Mouse (Mus musculus): ENCODE results near the gene Dmrtc2. TPM values are rescaled to one million over a fixed set of nuclear protein-coding genes. Genes with fewer than 3 reads are reported as not detected.

Gene Dmrtc2
- polyA plus RNA-seq, 1 experiment from 2014 or later: not detected

DNA sequence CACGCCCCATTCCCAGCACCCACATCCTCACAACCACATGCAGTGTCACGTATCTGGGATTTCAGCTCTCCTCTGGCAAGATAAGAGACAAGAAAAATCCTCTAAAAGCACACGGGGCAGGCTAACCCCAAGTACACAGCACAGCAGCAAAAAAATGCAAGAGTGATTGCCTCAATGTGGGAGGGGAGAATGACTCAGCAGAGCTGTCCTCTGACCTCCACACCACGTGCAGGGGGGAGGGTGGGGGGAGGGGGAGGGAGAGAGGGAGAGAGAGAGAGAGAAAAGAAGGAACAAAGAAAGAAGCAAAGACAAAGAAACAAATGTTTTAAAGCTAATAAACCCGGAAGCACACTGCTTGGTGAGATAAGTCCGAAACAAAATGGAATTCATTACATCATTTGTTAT is 19.0 kb upstream of the Dmrtc2 start:
- Histone ChIP-seq H3K4me1 (replicated peaks) (0 out of 2 replicates have a peak, but pooled peaks cover 6% of the 10 kb centered on the region), H3K36me3 (no peaks in the 10 kb centered on the region), H3K9me3 (no peaks in the 10 kb centered on the region), H3K27ac (no peak overlapping the region), H3K4me2 (replicated peaks) (no peak overlapping the region), H3K9ac (replicated peaks) (no peak overlapping the region), H3K4me3 (replicated peaks) (no peak overlapping the region), H3K27me3 (no peaks in the 10 kb centered on the region)
- 43% methylated on average over 6 of the region's 6 CpGs for WGBS
- ATAC-seq: no peak

DNA sequence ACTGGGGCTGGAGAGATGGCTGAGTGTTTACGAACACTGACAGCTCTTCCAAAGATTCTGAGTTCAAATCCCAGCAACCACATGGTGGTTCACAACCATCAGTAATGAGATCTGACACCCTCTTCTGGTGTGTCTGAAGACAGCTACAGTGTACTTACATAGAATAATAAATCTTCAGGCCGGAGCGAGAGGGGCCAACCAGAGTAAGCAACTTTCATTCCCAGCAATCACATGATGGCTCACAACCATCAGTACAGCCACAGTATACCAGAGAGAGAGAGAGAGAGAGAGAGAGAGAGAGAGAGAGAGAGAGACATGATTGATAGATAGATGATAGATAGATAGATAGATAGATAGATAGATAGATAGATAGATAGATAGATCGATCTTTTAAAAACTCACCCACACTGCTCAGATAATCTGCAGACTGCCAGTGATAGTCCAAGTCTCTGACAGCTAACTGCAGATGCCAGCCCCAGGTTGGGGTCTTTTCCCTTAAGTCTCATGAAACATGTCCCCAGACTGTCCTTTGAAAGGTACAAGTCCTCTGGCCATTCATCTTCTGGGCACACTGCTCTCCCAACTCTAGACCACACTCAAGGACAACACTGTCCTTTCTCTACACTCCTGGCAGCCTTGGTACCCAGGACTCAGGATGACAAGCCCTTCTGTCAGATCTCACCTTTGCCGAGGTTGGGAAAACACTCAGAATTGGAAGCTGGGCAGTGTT is 18.1 kb upstream of the Dmrtc2 start:
- peaks cover 6% of the 10 kb centered on the region; the same call in 1 of the 2 replicates for H3K4me1 ChIP-seq (replicated peaks)
- 88% methylated on average over 5 of the region's 5 CpGs for WGBS
- H3K27ac ChIP-seq: no peak overlapping the region
- H3K4me2 ChIP-seq (replicated peaks): no peak overlapping the region
- no peak overlapping the region for H3K4me3 ChIP-seq (replicated peaks)
- no peaks in the 10 kb centered on the region for H3K9me3 ChIP-seq
- no peak for ATAC-seq
- H3K36me3 ChIP-seq: no peaks in the 10 kb centered on the region
- H3K27me3 ChIP-seq: no peaks in the 10 kb centered on the region
- no peak overlapping the region for H3K9ac ChIP-seq (replicated peaks)

DNA sequence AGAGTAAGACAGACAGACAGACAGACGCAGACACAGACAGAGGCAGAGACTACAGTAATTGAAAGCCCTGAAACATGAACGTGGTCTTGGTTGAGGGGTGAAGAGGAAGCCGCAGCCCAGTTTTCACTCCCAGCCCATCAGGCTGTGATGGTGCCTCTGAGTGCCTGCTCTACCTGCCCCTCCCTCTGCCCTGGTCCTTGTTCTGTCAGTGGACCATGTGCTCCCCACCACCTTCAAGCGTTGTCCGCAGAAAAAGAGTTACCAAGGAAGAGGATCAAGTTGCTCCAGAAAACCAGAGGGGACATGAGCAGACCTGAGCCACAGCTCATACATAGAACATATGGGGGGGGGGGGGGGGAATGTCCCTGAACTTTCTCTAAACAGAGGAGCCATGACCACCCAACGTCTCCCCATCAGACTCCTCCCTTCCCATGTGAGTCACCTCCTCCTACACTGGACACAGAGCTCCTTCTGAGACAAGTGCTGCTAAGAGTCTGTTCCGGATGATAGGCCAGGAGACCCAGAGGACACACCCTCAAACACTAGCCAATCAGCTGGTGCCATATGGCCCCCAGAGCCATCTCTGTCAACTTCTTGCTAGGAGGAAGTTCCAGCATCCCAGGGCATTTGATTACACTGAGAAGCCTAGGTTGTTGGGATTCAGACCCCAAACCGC is 17.2 kb upstream of the Dmrtc2 start:
- no peak overlapping the region for H3K4me2 ChIP-seq (replicated peaks)
- H3K9me3 ChIP-seq: no peaks in the 10 kb centered on the region
- H3K27me3 ChIP-seq: no peaks in the 10 kb centered on the region
- H3K4me3 ChIP-seq (replicated peaks): no peak overlapping the region
- H3K36me3 ChIP-seq: no peaks in the 10 kb centered on the region
- H3K27ac ChIP-seq: no peak overlapping the region
- 82% methylated on average over 8 of the region's 8 CpGs for WGBS
- ATAC-seq: no peak
- peaks cover 6% of the 10 kb centered on the region; the same call in 1 of the 2 replicates for H3K4me1 ChIP-seq (replicated peaks)
- H3K9ac ChIP-seq (replicated peaks): no peak overlapping the region

DNA sequence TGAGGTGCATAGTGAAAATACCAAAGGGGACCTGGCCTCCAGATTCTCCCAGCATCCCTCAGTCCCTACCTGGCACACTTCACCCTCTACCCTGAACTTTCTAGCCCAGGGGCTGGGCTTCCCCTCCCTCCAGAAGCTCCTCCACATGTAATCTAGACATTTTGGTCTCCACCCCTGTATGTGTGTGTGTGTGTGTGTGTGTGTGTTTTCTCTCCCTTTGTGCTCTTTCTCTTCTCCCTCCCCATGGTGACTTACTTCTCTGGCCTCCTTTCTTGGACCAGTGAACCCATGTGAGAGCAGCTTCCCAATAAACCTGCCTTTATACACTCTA is 16.7 kb upstream of the Dmrtc2 start:
- H3K4me1 ChIP-seq (replicated peaks): peaks cover 6% of the 10 kb centered on the region; the same call in 1 of the 2 replicates
- H3K9me3 ChIP-seq: no peaks in the 10 kb centered on the region
- H3K36me3 ChIP-seq: no peaks in the 10 kb centered on the region
- H3K4me2 ChIP-seq (replicated peaks): no peak overlapping the region
- H3K27ac ChIP-seq: no peak overlapping the region
- no peak for ATAC-seq
- no peaks in the 10 kb centered on the region for H3K27me3 ChIP-seq
- H3K9ac ChIP-seq (replicated peaks): no peak overlapping the region
- no peak overlapping the region for H3K4me3 ChIP-seq (replicated peaks)

DNA sequence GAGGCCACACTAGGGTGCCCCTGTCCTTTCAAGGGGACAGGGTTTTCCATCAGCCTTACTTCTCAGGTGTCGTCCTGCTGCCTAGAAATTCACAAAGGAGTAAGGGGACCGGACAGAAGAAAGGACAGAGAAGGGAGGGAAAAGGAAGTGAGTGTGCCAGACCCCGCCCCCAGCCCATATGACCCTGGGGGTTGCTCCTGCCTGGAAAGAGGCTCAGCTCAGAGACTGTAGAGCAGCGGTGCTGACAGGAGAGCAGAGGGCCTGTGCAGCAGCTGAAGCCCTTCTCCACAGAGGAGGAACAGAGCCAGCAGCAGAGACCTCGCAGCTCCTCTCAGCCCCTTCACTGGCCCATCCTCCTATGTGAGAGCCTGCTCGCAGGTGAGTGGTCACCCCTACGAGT is 16.2 kb upstream of the Dmrtc2 start:
- peaks cover 6% of the 10 kb centered on the region; the same call in 1 of the 2 replicates for H3K4me1 ChIP-seq (replicated peaks)
- no peaks in the 10 kb centered on the region for H3K9me3 ChIP-seq
- H3K9ac ChIP-seq (replicated peaks): no peak overlapping the region
- H3K27ac ChIP-seq: no peak overlapping the region
- WGBS: 53% methylated on average over 7 of the region's 7 CpGs
- ATAC-seq: no peak
- no peak overlapping the region for H3K4me2 ChIP-seq (replicated peaks)
- H3K4me3 ChIP-seq (replicated peaks): no peak overlapping the region
- H3K36me3 ChIP-seq: no peaks in the 10 kb centered on the region
- no peaks in the 10 kb centered on the region for H3K27me3 ChIP-seq

DNA sequence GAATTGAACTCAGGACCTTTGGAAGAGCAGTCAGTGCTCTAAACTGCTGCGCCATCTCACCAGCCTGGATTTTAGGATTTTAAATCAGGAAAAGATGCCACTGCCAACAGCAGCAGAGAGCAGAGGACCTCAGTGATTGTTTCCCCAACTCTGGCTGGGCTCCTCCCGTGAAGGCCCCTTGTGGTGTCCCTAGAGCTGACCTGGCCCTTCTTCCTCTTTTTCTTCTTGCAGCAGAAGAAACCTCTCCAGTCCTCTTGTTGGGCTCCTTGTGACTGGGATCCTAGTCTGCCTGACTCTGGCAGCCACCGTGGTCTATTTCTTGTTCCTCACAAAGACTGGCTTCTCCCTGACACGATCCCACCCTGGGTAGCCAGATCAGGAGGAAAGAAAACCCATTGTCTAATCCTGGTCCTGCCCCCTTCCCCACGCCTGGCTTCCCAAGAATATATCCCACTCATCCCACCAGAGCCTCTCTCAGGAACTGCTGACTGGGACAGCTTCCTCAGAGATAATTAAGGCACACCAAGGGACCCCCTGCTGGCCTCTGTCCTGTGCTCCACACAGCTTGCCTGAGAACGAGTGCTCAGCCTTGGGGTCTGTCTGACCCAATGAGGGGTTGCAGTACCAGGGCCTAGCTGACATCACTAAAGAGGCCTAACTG is 13.3 kb upstream of the Dmrtc2 start:
- 23% methylated on average over 6 of the region's 6 CpGs for WGBS
- H3K9me3 ChIP-seq: no peaks in the 10 kb centered on the region
- no peak for ATAC-seq
- no peaks in the 10 kb centered on the region for H3K36me3 ChIP-seq
- H3K4me2 ChIP-seq (replicated peaks): no peak overlapping the region
- no peak overlapping the region for H3K27ac ChIP-seq
- H3K27me3 ChIP-seq: no peaks in the 10 kb centered on the region
- no peak overlapping the region for H3K9ac ChIP-seq (replicated peaks)
- no peak overlapping the region for H3K4me3 ChIP-seq (replicated peaks)
- H3K4me1 ChIP-seq (replicated peaks): no peaks in the 10 kb centered on the region; the same call in 1 of the 2 replicates

DNA sequence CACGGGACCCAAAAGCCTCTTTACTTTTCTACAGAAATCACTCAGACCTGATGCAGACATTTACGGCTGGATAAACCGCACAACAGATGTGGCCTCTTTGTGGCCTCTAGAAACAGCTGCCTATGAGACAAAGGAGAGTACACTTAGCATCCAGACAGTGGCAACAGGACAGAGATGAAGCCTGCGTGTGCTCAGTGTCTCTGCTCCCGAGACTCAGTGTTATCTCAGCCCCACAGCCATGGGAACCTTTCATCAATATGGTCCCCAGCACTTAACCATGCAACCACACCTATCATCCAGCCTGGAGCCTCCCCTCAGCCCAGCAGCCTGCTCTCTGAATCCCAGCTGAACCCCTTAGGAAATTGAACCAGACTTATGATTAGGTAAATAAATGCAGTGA is 10.6 kb upstream of the Dmrtc2 start:
- H3K9ac ChIP-seq (replicated peaks): no peak overlapping the region
- no peak overlapping the region for H3K4me3 ChIP-seq (replicated peaks)
- no peak overlapping the region for H3K27ac ChIP-seq
- H3K9me3 ChIP-seq: no peaks in the 10 kb centered on the region
- no peak overlapping the region for H3K4me2 ChIP-seq (replicated peaks)
- no peaks in the 10 kb centered on the region for H3K36me3 ChIP-seq
- 78% methylated on average over 5 of the region's 5 CpGs for WGBS
- H3K27me3 ChIP-seq: no peaks in the 10 kb centered on the region
- H3K4me1 ChIP-seq (replicated peaks): no peaks in the 10 kb centered on the region; the same call in 1 of the 2 replicates
- no peak for ATAC-seq

DNA sequence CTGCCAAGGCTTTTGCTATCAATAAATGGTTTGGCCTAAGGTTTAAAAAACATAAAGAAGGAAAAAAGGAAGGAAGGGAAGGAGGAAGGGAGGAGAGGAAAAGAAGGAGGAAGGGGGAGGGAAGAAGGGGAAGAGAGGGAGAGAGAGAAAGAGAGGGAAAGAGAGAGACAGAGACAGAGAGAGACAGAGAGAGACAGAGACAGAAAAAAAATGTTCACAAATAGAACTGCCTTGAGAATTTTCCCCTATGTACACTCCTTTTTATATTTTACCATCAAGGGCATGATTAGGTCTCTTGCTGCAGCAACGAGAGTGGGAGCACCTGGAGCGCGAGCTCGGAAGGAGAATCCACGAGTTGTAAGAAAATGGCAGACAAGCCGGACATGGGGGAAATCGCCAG is 7.9 kb upstream of the Dmrtc2 start, which contains the start of gene Gm9844:
Gene Gm9844 (plus strand): TSS at position 301 of the 400 bp plus-strand sequence.
- 90% methylated on average over 7 of the region's 7 CpGs for WGBS
- H3K27me3 ChIP-seq: peaks cover 4% of the 10 kb centered on the region
- H3K9ac ChIP-seq (replicated peaks): no peak within 1 kb of the TSS

DNA sequence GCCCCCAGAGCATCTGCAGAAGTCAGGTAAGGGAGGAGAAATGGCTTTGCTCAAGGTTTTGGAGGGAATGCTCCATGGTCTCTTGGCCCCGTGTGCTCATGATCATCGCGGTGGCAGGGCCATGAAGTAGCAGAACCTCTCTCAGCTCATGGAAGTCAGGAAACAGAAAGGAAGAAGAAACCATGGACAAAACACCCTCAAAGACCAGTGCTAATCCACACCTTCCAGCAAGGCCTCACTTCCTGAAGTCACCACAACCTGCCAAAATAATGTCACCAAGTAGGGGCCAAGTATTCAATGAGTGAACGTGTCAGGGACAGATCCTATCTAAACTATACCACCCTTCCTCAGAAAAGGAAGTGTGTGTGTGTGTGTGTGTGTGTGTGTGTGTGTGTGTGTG is 7.0 kb upstream of the Dmrtc2 start:
- no peak overlapping the region for H3K27ac ChIP-seq
- WGBS: 92% methylated on average over 4 of the region's 4 CpGs
- H3K4me1 ChIP-seq (replicated peaks): no peaks in the 10 kb centered on the region
- no peak for ATAC-seq
- no peak overlapping the region for H3K4me2 ChIP-seq (replicated peaks)
- H3K9me3 ChIP-seq: no peaks in the 10 kb centered on the region
- H3K36me3 ChIP-seq: no peaks in the 10 kb centered on the region
- peaks cover 4% of the 10 kb centered on the region for H3K27me3 ChIP-seq
- H3K9ac ChIP-seq (replicated peaks): no peak overlapping the region
- no peak overlapping the region for H3K4me3 ChIP-seq (replicated peaks)

More for the DNA sequence above, 7.9 kb upstream of the Dmrtc2 start, which contains the start of gene Gm9844:
- H3K4me2 ChIP-seq (replicated peaks): no peak within 1 kb of the TSS
- H3K4me1 ChIP-seq (replicated peaks): no peaks in the 10 kb centered on the region
- H3K36me3 ChIP-seq: no peaks in the 10 kb centered on the region
- H3K27ac ChIP-seq: no peak within 1 kb of the TSS
- ATAC-seq: no peak
- no peak within 1 kb of the TSS for H3K4me3 ChIP-seq (replicated peaks)
- no peaks in the 10 kb centered on the region for H3K9me3 ChIP-seq

DNA sequence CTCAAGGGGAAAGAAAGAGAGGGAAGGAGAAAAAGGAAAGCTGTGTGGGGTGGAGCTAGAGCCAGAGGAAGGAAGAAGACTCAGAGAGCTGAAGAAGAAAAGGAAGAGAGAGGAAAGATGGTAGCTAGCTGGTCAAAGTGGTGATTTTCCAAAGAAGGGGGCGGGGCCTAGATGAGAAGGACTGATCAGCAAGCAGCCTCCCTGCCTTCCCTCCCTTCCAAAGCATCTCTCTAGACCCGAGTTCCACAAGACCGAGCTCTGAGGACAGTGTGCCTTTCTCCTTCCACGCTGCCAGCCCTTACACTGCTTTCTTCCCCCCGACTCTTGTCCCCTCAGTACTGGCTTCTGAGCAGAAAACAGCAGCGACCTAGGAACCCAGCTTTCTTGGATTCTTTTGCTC is 5.7 kb upstream of the Dmrtc2 start:
- Histone ChIP-seq H3K4me1 (replicated peaks) (no peaks in the 10 kb centered on the region), H3K9me3 (no peaks in the 10 kb centered on the region), H3K36me3 (no peaks in the 10 kb centered on the region), H3K27ac (no peak overlapping the region), H3K9ac (replicated peaks) (no peak overlapping the region), H3K4me3 (replicated peaks) (no peak overlapping the region), H3K27me3 (peaks cover 4% of the 10 kb centered on the region), H3K4me2 (replicated peaks) (no peak overlapping the region)
- no peak for ATAC-seq
- 26% methylated on average over 6 of the region's 6 CpGs for WGBS

DNA sequence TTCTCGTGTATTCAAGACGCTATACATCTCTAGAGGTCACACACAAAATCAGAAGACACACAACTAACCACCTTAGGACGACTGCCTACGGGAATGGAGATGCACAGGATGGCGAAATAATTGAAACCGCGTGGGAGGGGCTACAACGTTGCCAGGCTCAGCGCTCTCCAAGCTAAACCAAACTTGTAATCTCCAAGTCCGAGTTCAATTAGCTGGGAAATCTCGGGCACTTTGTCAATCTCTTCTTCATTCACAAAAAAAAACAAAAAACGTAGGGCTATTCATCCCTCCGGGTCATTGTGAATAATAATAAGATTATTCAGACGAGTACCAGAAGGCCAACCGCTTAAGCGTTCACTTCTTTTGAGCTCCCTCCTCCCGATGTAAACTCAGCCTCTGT is 777 bp upstream of the Dmrtc2 start:
- ATAC-seq: no peak
- Histone ChIP-seq H3K4me2 (replicated peaks) (no peak overlapping the region), H3K4me3 (replicated peaks) (no peak overlapping the region), H3K36me3 (no peaks in the 10 kb centered on the region), H3K4me1 (replicated peaks) (no peaks in the 10 kb centered on the region), H3K27ac (no peak overlapping the region), H3K9ac (replicated peaks) (no peak overlapping the region), H3K27me3 (peaks cover 8% of the 10 kb centered on the region), H3K9me3 (no peaks in the 10 kb centered on the region)
- WGBS: 31% methylated on average over 17 of the region's 17 CpGs

DNA sequence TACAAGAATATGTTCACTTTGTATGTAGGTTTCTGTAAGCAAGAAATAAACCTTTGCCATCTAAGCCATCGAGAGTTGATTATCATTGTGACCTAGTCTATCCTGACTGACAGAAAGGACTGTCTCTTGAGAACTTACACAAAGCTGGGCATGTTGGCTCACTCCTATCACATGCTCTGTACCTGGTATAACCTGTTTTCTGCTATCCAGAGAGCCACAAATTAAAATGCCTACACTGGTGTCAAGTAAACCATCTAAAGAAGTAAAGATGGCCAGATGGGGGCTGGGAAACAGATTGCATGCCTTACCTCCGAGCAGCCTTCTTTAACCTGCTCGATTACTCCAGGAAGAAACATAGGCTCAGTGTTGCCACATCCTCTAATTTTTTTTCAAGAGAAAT is 7.7 kb downstream of the Dmrtc2 start:
- 83% methylated on average over 3 of the region's 3 CpGs for WGBS
- Histone ChIP-seq H3K4me3 (replicated peaks) (no peak overlapping the region), H3K9me3 (no peaks in the 10 kb centered on the region), H3K4me2 (replicated peaks) (no peak overlapping the region), H3K36me3 (no peaks in the 10 kb centered on the region), H3K9ac (replicated peaks) (no peak overlapping the region), H3K27me3 (no peaks in the 10 kb centered on the region), H3K4me1 (replicated peaks) (0 out of 2 replicates have a peak, but pooled peaks cover 3% of the 10 kb centered on the region), H3K27ac (no peak overlapping the region)
- ATAC-seq: no peak

All from midbrain, embryonic 13.5 days (tissue).